Mouse (Mus musculus) hindlimb bud, embryonic 11.5 days (tissue): ENCODE results near the gene Nkiras2.
"Not testable (repeated sequence)": the region's sequence is repeated elsewhere in the genome, so short reads cannot be mapped to it uniquely, and the experiment has no call there.

Experiments
- DNase-seq: peaks from one replicate; pipeline ENCODE4 v3.0.0-alpha.2; 2012; ENCODE audit warnings: low read depth, low spot score; ENCODE audit errors: extremely low spot score

The Nkiras2 gene

DNA sequence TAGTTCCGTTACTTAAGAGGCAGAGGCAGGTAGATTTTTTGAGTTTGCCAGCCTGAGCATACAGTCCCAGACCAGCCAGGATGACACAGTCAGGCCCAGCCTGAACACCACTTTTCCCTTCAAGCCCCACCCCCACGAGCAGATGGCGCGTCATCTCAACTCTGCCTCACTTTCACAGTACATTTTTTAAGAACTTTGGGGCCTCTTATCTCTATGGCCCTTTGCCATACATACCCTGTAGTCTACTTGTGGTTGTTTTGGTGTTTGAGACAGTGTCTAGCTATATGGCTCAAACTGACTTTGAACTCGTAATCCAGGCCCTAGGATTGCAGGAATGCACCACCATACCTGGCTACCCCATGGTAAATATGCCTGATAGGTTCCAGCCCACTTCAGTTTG, 9.0 kb downstream of the Nkiras2 start:
- no peak for DNase-seq

GRCm38 (mm10) chr11:100628862-100629352, 9.9 kb downstream of the Nkiras2 start:
- DNase-seq: no peak

DNA sequence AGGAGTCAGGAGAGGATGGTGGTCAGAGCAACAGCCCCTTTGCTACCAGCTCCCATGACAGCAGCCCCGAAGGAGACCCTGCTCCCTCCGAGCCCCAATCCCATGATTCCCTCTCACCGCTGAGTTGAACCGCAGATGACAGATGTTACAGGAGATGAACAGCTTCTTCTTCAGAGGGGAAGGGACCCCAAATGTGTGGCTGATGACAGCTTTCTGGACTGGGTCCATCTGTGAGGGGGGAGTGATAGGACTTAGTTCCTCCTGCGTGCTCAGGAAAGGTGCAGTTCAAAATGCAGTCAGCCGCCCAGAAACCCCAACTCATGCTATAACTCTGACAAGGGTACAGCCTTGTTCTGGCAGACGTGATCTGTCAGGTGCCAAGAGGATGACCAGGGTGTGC, 15.5 kb downstream of the Nkiras2 start:
- no peak for DNase-seq

DNA sequence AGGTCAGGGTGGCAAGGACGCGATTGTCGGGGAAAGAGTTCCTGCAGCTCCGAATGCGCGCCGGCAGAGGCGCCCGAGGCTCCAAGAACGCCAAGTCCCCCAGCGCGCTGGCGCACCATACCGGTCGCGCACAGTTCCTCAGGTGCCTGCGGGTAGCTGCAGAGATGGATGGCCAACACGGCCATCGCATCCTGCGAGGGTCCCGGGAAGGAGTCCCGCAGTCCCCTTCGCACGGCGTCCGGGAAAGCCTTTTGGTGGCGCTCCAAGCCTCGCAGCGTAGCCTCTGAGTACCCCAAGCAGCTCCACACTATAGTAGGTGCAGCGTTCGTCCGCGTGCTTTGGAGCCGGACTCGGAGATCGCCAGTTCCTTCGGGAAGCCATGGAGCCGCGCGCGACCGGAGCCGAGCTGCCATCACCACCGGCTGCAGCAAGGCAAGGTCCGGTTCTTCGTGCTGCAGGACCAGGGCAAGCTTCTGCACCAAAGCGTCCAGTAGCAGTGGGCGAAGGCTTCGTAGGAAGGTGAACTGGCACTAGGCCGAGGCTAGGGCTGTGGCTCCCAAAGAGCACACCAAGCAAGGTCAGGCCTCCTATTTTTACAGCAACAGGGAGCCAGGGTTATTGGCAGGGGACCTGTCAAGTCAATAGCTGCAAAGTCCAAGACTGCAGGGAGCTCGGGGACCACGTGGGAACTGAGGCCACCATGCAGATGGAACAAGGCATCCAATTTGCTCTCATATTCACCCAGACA, 21.3 kb downstream of the Nkiras2 start:
- no peak for DNase-seq

- no peak for DNase-seq
These were observed 24.9 kb downstream of the Nkiras2 start for GRCm38 (mm10) chr11:100643612-100644575.

DNA sequence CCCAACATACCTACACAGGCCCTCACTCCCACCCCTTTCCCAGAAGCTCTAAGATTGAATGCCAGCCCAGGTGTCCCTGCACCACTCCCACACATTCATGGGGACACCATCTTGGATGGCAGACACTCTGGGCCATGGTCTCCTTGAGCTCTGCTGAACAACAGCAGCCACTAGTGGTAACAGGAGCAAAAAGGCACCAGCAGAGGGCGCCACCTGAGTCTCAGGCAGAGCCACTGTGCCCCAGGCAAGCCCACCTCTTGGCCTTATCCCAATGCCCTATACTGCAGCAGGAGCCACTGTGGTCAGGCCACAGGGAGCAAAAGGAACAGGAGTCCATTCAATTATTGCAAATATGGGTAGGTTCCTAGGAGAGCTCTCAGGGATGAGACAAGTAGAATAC, 27.2 kb downstream of the Nkiras2 start:
- DNase-seq: no peak

DNA sequence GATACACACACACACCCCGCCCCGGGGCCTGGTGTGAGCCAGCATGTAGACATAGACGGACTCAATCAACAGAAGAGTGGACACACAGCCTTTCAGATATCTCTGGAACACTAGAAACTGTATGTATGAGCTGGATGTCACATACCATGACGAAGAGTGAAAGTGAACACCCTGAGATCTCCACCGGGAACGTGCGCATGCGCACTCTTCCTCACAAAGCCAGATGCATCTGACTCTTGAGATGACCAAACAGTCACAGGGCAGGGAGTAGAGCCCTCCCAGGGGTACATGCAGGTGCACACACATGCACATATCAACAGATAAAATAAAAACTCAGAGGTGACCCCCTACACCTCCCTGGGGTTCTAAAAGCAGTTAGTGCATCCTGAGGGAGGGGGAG, 29.4 kb downstream of the Nkiras2 start:
- no peak for DNase-seq

GRCm38 (mm10) chr11:100651205-100651604, 32.2 kb downstream of the Nkiras2 start:
- DNase-seq: no peak

GRCm38 (mm10) chr11:100651748-100652147, 32.7 kb downstream of the Nkiras2 start:
- DNase-seq: no peak

GRCm38 (mm10) chr11:100655589-100655988, 36.5 kb downstream of the Nkiras2 start:
- DNase-seq: not testable (repeated sequence)

GRCm38 (mm10) chr11:100656458-100656857, 37.4 kb downstream of the Nkiras2 start:
- no peak for DNase-seq

- DNase-seq: no peak
These were observed 40.8 kb downstream of the Nkiras2 start for GRCm38 (mm10) chr11:100659806-100660205.

DNA sequence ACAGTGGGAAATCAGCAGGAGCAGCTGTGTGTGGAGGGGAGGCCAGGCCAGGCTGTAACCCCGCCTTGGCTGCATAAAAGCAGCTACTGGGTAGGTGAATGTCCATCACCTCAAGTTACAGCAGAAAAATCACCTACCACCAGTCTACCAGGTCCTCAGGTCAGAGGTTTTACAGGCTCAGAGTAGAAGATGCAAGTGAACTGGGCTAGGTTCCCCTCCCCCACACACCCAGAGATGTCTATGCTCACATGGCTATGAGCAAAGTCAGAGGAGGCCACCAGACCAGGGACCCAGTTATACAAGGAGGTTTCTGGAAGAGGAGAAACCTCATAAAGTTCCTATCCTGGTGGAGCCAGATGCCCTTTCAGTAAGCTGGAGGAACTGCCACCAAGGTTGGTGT, 52.0 kb downstream of the Nkiras2 start:
- no peak for DNase-seq

DNA sequence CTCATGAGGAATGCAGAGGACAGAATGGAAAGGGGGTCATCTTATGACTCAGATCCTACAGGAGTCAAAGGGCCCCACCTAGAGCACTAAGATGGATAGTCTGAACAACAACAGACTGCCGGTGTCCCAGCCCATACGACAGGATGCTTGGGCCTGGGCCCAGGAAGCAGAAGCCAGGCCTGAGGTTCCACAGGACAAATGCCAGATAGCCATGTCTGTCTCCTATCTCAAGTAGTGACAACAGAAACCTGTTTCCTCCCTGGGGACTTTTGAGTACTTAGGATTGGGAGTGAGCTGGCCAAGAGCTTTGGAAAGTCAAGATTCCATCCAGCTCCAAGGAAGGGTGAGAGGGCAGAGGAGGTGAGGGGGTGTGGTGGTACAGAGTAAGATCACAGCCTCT, 52.9 kb downstream of the Nkiras2 start:
- no peak for DNase-seq

GRCm38 (mm10) chr11:100673169-100673568, 54.1 kb downstream of the Nkiras2 start:
- no peak for DNase-seq
